Mouse (Mus musculus): ENCODE data around the gene Klk15. TPM values are rescaled to one million over a fixed set of nuclear protein-coding genes. Genes with fewer than 3 reads are reported as not detected.
"Not testable (repeated sequence)": the region's sequence is repeated elsewhere in the genome, so short reads cannot be mapped to it uniquely, and the experiment has no call there.

Gene Klk15
- total RNA-seq (2015): not detected in 2 replicates
- total RNA-seq (2017): not detected in 2 replicates

DNA sequence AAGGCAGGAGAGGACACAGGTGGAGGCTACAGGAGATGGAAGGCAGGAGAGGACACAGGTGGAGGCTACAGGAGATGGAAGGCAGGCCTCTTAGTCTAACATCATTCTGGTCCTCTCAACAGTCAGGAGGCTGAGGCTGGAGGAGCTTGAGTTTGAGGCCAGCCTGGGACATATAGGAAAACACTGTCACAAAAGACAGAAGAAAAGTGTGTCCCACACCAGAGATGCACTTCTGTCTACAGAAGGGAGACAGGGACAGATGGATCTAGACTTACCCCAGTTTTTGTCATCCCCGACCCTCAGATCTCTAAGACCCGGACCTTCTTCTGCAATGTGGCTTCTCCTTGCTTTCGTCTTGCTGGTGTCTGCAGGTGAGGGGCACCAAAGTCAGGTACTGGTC lies at the start of gene Klk15:
Klk15 (plus strand) TSS at position 301 of the 400 bp plus-strand sequence.
- no peak for ATAC-seq (replicated peaks; ENCODE audit: poor library complexity)

DNA sequence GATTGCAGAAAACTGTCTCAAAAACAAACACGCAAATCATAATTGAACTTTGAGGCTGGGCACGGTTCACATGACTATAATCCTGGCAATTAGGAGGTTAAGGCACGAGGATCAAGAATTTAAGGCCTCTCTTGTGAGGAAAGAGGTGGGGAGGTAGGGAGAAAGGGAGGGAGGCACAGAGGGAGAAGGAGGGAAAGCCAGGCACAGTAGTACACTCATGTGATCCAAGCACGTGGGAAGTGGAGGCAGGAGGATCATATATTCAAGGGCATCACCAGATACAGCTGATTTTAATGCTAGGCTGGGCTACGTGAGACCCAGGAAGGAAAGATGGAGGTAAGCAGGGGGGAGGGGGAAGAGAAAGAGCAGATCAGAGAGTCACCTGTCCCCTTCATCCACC lies 42.2 kb upstream of the Klk15 start:
- ATAC-seq (replicated peaks; ENCODE audit: poor library complexity): no peak

DNA sequence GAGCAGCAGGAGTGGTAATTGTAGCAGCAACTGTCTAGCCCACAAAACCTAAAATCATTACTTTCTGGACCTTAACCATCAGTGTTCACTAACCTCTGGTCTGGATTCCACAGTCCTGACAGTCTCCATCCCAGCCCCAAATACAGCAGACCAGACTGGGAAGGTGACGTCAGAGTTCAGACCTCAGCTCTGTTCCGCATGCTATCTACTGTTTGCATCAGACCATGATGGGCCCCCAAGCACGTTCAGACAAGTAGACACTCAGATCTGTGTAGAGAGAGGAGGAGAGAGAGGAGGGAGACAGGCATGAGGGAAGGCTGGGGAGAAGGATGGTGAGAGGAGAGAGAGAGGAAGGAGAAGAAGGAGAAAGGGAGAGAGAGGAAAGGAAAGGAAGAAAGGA lies 41.8 kb upstream of the Klk15 start:
- no peak for ATAC-seq (replicated peaks; ENCODE audit: poor library complexity)

DNA sequence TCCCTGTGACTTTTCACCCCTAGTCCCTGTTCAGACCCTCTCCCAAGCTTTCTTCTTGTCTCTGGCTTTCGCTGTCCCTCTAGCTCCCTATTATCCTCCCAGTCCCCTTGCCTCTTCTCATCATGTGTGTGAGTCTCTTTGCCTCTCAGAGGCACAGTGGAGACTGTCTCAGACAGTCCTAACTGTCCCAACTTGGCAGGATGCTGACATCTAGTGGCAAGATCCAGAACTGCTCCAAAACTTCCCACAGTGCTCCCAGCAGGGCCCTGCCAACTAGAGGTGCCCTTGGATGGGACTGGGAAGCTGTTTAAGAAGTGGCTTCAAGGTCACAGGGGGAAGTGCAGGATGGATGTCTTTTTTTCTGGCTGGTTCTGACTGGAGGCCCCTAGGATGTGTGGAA lies 38.7 kb upstream of the Klk15 start:
- peak; percentile 91 for ATAC-seq (replicated peaks; ENCODE audit: poor library complexity)

DNA sequence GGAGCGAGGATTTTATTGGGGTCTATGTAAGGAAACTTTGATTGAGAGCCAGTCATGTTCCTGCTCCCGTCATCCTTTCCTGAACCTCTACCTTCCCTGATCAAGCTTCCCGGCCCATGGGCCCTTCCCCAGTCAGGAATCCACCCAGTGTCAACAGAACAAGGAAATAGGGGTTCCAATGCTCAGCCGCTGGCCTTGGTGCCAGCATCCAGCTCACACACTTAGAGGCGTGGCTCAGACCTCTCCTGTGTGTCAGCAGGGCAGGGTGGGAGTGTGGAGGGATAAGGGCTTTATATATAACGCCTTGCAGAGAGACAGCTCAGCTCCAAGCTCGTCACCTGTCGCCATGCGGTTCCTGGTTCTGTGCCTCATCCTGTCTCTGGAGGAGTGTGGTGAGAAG lies 18.7 kb upstream of the Klk15 start:
- ATAC-seq (replicated peaks; ENCODE audit: poor library complexity): no peak

DNA sequence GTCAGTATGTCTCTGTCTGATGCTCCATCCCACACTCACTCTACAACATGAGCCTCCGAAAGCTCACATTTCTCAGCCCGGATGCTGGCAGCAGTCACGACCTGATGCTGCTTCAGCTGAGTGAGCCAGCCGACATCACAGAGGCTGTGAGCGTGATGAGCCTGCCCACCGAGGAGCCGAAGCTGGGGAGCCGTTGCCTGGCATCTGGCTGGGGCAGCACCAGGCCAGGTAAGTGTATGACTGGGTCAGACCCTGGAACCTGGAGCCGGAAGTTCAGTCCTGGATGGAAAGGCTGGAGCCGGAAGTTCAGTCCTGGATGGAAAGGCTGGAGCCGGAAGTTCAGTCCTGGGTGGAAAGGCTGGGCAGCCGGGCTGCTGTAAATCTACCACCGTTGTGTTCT lies 15.1 kb upstream of the Klk15 start:
- no peak for ATAC-seq (replicated peaks; ENCODE audit: poor library complexity)

DNA sequence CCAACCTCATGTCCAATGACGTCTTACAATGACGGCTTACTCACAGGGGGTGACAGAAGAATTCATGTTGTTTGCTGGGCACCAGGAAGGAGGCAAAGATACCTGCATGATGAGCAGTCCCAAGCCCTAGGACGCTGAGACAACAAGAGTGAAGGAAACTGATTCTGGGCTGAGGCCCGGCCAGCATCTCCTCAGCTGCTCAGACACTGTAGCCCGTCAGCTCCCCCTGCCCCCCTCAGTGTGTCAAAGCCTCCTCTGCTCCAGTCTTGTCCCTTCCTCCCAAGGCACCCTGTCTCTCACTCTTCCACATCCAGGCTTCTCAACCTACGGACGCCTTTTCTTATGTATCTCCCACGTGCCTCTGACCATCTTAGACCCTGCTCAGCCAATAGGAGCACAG lies 14.7 kb upstream of the Klk15 start:
- ATAC-seq (replicated peaks; ENCODE audit: poor library complexity): no peak

DNA sequence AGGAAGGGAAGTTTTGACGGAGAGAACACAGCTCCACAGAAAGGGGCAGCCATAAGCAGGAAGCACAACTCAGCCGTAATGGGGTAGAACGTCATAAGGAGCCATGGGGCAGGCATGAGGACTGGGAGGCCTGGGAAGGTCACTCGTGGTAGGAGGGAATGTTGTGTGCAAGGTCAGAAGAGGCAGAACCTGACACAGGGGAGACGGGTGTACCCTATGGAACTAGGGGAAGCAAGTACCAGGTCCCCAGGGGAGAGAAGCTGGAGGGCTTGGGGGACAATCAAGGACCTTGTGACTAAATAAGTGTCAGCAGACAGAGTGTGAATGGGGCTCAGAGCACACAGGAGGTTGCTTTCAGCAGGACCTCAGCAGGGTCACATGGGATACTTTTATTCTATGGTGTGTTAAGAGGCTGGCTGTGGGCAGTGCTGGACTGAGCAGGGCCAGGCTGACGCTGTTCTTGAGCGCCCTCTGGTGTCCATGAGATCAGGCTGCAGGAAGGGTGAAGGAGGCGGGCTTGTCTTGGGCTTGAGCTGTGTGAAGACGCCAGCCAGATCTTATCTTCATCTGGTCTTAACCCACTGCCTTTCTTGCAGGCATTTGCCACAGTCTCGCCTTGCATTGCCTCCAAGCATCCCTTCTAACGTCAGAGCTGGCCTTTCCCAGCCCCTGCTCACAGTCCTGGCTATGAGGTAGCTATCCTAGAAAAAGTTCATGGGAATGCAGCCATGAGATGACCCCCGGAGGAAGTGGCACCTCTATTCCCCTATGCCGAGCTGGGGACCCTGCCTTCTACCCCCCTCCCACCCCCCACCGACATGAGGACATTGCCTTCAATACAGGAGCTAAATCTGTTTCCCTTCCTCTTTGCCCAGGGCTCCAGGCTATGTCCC lies 13.7 kb upstream of the Klk15 start:
- ATAC-seq (replicated peaks; ENCODE audit: poor library complexity): peak; percentile 76

DNA sequence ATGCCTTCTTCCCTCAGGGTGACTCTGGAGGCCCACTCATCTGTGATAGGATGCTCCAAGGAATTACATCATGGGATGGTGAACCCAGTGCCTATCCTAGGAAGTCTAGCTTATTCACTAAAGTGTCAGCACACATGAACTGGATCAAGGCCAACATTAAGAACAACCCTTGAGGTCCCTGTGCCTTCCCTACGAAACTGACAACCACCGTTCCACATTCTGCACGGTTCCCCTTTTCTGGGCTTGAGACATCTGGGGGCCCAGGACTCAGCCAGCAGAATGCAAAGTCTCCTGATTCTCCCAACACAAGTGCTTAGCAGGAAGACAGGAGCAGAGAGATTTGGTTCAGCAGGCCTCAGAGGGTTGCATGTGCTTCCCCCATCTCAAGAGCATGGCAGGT lies 13.0 kb upstream of the Klk15 start:
- peak; percentile 59 for ATAC-seq (replicated peaks; ENCODE audit: poor library complexity)

DNA sequence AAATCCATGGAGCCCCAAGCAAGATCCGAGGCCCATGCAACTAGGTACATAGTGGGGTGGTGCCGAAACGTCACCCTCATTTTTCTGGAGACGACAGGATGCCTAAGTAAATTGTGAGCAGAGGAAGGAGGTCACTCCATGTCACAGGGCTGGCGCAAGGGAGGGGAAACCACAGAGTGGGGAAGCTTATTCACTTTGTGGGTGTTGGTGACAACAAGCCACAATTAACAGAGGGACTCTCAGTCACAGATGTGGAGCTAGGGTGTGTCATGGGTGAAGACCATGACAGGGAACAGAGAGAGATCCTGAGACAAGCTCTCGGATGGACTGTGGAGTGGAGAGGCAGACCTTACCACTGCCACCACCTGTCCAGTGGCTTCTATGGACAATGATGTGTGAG lies 12.5 kb upstream of the Klk15 start:
- peak; percentile 54 for ATAC-seq (replicated peaks; ENCODE audit: poor library complexity)

DNA sequence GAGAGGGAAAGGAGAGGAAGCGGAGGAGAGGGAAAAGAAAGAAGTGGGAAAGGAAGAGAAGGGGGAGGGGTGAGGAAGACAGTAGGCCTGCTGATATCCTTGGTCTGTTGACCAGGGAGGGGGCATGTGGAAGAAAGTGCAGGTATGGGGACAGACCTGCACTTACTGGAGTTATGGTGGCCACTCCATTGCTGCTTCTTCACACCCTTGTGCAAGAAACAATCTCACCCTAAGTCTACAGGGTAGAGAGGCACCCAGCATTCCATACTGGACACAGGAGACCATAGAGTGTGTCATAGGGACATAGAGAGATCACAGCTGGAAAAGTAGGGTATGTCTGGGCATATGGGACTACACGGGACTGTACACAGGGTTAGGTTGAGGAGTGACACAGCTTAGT lies 11.6 kb upstream of the Klk15 start:
- ATAC-seq (replicated peaks; ENCODE audit: poor library complexity): no peak

DNA sequence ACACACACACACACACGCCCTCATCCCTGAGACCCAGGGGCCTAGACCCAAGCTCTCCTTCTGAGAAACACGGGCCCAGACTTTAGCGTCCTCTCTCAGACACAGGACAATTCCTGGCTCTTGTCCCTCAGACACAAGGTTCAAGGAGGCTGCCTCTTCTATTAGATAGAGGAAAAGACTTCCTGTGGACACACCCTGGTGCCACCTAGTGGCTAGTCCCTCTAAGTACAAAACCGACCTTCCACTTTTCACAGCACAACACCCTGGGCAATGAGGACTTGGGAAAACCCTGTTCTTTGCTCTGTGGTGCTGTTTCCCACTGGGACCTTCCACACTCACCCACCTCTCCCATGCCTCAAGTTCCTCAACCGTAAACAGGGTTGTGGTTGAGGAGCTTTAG lies 7.6 kb upstream of the Klk15 start:
- ATAC-seq (replicated peaks; ENCODE audit: poor library complexity): peak; percentile 49; the same call in 1 of the 2 replicates

DNA sequence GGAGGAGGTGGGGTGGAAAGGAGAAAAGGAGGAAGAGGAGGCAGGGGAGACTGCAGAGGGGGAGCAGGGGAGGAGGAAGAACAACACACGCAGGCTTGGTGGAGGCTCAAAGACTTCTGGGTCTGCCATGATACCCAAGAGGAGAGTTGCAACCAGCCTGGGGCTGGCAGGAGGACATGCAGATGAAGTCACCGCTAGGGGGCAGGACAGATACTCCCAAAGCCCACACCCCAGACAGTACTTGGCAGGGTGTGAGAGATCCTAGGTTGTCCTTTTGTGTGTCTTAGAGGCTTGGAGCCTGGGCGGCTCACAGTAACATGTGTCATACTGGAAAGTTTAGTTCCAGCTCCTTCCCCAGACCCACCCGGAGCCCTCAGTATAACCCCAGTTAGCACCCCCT lies 5.0 kb upstream of the Klk15 start:
- ATAC-seq (replicated peaks; ENCODE audit: poor library complexity): peak; percentile 44; the same call in 1 of the 2 replicates

DNA sequence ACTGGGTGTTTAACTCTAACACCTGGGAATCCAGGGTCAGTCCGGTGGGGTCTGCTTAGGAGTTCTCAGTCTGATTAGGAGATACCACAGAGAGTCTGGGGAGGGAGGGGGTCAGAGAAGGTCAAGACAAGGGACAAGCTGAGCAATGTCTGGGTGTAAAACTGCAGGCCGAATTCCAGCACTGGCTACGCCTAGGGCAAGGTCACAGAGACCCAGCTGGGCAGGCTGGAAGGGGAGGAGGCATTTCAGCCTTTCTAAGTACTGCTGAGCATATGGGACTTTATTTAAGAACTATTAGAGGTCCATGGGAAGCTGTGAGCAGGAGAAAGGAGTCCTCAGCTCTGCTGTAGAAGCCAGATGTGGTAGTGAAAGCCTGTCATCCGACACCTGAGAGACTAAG lies 1.2 kb upstream of the Klk15 start:
- ATAC-seq (replicated peaks; ENCODE audit: poor library complexity): no peak

DNA sequence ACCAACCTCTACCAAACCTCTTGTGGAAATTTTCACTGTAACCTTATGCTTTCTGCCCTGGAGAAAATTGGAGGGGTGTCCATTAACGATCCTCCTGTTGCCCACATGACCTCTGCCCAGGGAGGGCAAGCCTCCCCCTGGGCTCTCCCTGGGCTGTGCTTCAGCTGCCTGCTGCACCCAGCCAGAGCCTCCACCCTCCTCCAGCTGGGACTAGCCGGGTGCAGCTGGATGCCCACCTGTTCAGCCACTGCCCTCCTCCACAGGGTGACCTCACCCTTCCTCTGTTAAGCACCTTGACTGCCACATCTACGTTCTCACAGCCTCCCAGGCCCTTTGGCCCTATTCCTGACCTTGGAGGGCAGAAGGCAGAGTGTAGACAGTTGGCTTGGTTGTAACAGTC lies 1.2 kb downstream of the Klk15 start:
- no peak for ATAC-seq (replicated peaks; ENCODE audit: poor library complexity)

DNA sequence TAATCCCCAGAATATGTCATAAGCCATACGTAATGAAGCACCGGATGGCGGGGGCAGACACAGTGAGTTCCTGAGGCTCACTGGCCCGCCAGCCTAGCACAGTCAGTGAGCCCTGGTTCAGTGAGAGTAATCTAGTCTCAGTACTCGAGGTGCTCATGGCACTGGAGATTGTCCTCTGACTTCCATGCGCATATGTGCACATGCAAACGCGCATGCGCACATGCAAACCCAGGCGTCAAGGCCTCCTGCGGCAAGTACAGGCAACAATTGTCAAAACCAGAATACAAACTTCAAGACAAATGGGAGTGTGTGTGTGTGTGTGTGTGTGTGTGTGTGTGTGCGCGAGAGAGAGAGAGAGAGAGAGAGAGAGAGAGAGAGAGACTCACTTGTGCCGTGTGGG lies 3.0 kb downstream of the Klk15 start:
- ATAC-seq (replicated peaks; ENCODE audit: poor library complexity): no peak

DNA sequence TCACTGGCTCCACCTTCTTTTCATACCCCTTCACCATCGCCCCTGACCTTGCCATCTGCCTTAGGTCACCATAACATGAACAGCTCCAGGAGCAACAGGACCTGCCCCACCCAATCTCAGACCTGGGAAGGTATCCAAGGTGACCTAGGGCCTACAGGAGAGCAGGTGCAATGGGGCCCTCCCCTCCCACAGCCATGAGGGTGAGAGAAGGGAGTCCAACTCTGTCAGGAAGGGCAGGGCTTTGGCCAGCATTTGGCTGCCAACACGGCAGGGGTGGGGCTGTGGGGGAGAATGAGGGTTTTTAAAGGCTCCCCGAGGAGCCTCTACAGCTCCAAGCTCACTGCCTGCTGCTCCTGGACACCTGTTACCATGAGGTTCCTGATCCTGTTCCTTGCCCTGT lies 8.8 kb downstream of the Klk15 start:
- not testable (repeated sequence) for ATAC-seq (replicated peaks; ENCODE audit: poor library complexity)

DNA sequence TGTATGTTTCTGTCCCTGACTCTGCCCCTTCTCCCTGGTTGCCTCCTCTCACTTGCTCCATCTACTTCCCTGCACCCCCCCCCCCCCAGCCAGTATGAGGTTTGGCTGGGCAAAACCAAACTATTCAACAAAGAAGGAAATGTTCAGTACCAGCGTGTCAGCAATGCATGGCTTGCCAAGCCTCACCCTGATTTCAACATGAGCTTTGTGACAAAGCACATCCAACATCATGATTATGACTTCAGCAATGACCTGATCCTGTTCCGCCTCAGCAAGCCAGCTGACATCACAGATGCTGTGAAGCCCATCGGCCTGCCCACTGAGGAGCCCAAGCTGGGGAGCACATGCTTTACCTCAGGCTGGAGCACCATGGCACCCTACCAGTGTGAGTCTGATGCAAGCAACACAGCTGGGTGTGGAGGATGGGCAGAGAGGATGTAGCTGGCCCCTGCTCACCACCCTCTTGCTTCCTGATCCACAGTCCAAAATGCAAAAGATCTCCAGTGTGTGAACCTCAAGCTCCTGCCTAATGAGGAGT lies 11.3 kb downstream of the Klk15 start:
- no peak for ATAC-seq (replicated peaks; ENCODE audit: poor library complexity)

DNA sequence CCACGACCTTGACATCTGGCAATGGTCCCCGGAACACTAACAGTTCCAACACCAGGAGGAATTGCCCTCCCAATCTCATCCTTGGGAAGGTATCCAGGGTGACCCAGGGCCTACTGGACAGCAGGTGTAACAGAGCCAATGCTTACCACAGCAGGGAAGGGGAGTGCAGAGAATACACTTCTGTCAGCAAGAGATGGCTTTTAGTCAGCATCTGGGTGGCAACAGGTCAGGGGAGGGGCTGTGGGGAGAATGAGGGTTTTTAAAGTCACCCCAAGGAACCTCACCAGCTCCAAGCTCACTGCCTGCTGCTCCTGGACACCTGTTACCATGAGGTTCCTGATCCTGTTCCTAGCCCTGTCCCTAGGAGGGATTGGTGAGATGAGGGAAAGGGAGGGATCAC lies 16.8 kb downstream of the Klk15 start, which contains the start of gene Klk1b8:
Klk1b8 (plus strand) TSS at position 301 of the 400 bp plus-strand sequence.
- ATAC-seq (replicated peaks; ENCODE audit: poor library complexity): no peak

DNA sequence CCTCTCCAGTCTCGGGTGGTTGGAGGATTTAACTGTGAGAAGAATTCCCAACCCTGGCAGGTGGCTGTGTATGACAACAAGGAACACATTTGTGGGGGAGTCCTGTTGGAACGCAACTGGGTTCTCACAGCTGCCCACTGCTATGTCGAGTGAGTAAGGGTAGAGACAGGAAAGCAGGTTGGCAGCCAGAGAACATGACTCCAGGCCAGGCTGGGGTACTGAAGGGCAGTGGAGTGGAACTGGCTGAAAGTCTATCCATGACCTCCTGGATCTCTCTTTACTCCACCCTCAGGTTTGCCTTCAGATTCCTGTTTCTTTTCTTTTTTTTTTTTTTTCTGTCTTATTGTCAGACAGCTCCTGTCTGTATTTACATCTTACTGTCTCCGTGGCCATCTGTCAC lies 19.2 kb downstream of the Klk15 start:
- no peak for ATAC-seq (replicated peaks; ENCODE audit: poor library complexity)

DNA sequence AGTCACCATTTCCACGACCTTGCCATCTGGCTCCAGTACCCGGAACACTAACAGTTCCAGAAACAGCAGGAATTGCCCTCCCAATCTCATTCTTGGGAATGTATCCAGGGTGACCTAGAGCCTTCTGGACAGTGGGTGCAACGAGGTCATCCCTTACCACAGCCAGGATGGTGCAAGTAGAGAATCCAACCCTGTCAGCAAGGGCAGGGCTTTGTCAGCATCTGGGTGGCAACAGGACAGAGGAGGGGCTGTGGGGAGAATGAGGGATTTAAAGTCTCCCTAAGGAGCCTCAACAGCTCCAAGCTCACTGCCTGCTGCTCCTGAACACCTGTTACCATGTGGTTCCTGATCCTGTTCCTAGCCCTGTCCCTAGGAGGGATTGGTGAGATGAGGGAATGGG lies 32.9 kb downstream of the Klk15 start, which contains the start of gene Klk1b1:
Klk1b1 (plus strand) TSS at position 301 of the 400 bp plus-strand sequence.
- ATAC-seq (replicated peaks; ENCODE audit: poor library complexity): no peak

DNA sequence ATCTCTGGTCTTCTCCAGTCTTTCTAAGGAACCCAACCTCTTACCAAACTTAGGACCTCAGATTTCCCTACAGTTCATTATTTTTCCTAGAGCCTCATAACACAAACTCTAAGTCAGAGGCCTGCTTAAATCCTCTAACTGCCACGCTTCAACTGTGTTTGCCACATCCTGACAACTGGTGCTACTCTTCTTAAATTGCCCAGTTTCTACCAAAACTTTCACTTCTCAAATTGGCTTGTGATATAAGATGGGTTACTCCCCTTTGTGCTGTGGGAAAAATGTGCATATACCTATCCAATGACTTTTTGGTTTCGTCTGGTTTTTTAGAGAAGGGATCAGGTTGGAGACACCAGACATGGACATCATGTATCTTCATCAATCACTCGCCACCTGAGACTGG lies 33.5 kb downstream of the Klk15 start:
- peak; percentile 31; the same call in 1 of the 2 replicates for ATAC-seq (replicated peaks; ENCODE audit: poor library complexity)
